Mouse (Mus musculus) adrenal gland, adult 10 weeks (tissue): Measurements from ENCODE around the gene Olfr1161. TPM values are rescaled to one million over a fixed set of nuclear protein-coding genes. Genes with fewer than 3 reads are reported as not detected.

Experiments used
- polyA plus RNA-seq: library from polyadenylated mRNA; stranded (reverse); fragments of 350-450 nt; fragmentation: Illumina TruSeq; extraction: RNeasy Lipid Tissue Mini Kit (QIAGEN cat#74804); gene quantifications from one replicate; pipeline ENCODE4 v1.2.3, GENCODE M21; 2014; ENCODE audit warnings: low read depth, low replicate concordance

Olfr1161 gene
- not detected for polyA plus RNA-seq

DNA sequence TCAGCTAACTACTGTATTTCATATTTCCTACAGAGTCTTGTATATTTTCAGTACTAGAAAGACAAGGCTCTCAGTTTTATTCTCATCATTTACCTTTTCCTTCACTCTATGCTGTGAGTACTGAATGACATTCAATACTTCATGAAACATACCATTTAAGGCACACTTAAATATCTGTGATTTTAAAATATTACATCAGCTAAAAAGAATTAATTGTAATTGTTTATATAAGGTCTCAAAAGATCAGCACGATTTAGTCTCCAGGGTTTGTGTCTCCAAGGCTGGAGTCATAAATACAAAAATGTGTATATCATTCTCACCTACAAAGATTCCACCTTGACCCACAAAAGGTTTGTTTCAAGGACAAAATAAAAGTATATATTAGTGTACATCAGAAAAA is at the start of gene Olfr1161:
Gene Olfr1161 (plus strand): TSS at position 301 of the 400 bp plus-strand sequence.

DNA sequence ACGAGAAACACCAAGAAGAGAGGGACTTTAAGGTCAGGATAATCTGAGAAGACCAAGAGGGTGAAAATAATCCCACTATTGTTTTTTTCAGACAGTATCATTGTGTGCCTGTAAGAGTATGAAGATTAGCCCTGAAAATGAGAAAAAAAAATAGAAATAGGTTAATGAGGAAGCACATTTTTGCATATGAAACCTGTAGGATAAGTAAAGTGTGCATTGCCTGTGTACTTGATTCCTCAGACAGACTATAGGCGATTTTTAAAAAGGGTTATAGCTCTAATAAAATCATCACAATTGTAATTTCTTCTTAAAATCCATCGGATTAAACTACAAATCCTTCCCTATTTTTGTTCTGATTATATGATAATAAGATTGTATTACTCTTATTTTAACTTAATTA is 48.0 kb upstream of the Olfr1161 start, which contains the start of gene Olfr74:
Gene Olfr74 (minus strand): TSS at position 101 of the 400 bp plus-strand sequence.

GRCm38 (mm10) chr2:87989813-87990212 is 32.8 kb upstream of the Olfr1161 start, which contains the start of gene Olfr1158:
TSS of gene Olfr1158 (plus strand) at chr2:87990113.

DNA sequence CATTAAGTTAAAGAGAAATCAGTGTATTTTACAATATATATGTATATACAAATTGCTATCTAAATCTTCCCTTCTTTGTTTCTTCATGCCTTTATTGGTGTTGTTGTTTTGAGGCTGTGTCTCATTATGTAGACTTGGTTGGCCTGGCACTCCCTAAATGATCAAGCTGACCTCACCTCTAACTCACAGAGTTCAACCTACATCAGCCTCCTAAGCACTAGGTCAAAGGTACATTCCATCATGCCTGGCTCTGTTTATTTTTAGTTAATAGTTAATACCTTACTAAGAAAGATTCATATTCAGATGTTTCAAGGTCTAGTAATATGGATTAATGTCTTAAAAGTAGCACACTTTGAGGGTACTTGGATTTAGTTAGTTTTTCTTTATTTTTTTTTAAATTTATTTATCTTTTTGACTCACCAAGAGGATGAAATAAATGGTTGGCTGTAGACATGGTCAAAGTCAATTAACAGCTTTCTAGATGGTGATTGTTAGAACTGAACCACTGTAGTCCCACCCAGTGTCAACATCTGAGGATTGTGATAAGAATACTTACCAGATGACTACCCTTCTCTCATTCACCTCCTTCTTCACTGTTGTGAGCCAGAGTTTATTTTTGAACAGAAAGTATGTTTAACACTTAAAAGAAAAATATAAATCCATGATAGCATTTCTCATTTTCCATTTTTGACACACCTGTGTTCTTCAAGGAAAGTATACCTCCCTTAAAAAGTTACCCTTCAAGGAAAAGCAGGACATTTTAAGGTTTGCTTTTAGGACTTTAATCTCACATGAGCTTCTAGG is 14.9 kb upstream of the Olfr1161 start, which contains the start of gene Olfr1160:
Gene Olfr1160 (minus strand): TSS at position 754 of the 804 bp plus-strand sequence.

GRCm38 (mm10) chr2:88037599-88037998 is 15.0 kb downstream of the Olfr1161 start, which contains the start of gene Olfr73:
TSS of gene Olfr73 (minus strand) at chr2:88037699.

DNA sequence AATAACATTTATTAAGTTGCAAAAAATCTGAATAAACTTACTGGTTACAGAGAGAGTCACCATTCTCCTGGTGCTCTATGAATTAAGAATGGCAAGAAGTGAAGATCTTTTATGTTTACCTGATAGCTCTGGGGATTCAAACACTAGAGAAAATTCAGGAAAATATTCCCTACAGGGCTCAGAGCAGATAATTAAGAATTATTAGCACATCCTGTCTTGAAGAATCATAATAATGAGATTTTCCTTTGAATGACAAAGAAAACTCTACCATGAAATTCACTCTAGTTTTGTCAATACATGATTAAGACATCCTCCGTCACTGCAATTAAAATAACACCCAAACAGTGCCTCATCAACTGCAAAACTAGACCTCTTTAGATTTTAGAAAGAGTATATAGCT is 28.5 kb downstream of the Olfr1161 start, which contains the start of gene Olfr1162:
Gene Olfr1162 (minus strand): TSS at position 101 of the 400 bp plus-strand sequence.

DNA sequence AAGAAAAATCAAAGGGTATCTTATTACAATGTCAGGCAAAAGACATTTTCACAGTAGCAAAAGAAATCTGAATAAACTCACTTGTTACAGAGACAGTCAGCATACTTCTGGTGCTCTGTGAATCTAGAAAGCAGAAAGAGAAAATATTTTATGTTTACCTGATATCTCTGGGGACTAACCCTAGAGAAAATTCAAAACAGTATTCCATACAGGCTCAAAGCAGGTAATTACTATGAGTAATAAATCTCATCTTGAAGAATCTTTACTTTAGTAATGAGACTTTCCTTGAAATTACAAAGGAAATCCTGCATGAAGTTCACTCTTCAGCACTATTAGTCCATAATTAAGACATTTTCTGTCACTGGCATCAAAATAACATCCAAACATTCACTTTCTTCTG is 49.2 kb downstream of the Olfr1161 start, which contains the start of gene Olfr1163:
Gene Olfr1163 (minus strand): TSS at position 101 of the 400 bp plus-strand sequence.

Other genes starting within 250 kb of the Olfr1161 start
- gene Olfr152, start 243.3 kb upstream of the Olfr1161 start, polyA plus RNA-seq, result not detected
- gene Olfr1143, start 222.2 kb upstream of the Olfr1161 start, polyA plus RNA-seq, result not detected
- not detected for gene Olfr1145, start 213.0 kb upstream of the Olfr1161 start, polyA plus RNA-seq
- gene Olfr1148, start 192.2 kb upstream of the Olfr1161 start, polyA plus RNA-seq, result not detected
- gene Olfr1150-ps1, start 178.8 kb upstream of the Olfr1161 start, polyA plus RNA-seq, result not detected
- not detected for gene Olfr1151, start 166.9 kb upstream of the Olfr1161 start, polyA plus RNA-seq
- gene Olfr1152, start 156.3 kb upstream of the Olfr1161 start, polyA plus RNA-seq, result not detected
- gene Olfr1153, start 127.8 kb upstream of the Olfr1161 start, polyA plus RNA-seq, result not detected
- not detected for gene Olfr1154, start 117.6 kb upstream of the Olfr1161 start, polyA plus RNA-seq
- not detected for gene Olfr1155, start 77.6 kb upstream of the Olfr1161 start, polyA plus RNA-seq
- not detected for gene Olfr1156, start 69.7 kb upstream of the Olfr1161 start, polyA plus RNA-seq
- gene Olfr1157, start 54.5 kb upstream of the Olfr1161 start, polyA plus RNA-seq, result not detected
- not detected for gene Olfr74, start 48.1 kb upstream of the Olfr1161 start, polyA plus RNA-seq
- gene Olfr1158, start 32.7 kb upstream of the Olfr1161 start, polyA plus RNA-seq, result not detected
- gene Olfr1160, start 14.5 kb upstream of the Olfr1161 start, polyA plus RNA-seq, result not detected
- gene Olfr73, start 14.9 kb downstream of the Olfr1161 start, polyA plus RNA-seq, result not detected
- gene Olfr1162, start 28.4 kb downstream of the Olfr1161 start, polyA plus RNA-seq, result not detected
- not detected for gene Olfr1163, start 49.1 kb downstream of the Olfr1161 start, polyA plus RNA-seq
- gene Olfr1164, start 71.2 kb downstream of the Olfr1161 start, polyA plus RNA-seq, result not detected
- gene Olfr1166, start 105.5 kb downstream of the Olfr1161 start, polyA plus RNA-seq, result not detected
- not detected for gene Olfr1167, start 132.4 kb downstream of the Olfr1161 start, polyA plus RNA-seq
- not detected for gene Olfr1168, start 159.1 kb downstream of the Olfr1161 start, polyA plus RNA-seq
- gene Olfr1170, start 205.6 kb downstream of the Olfr1161 start, polyA plus RNA-seq, result not detected